Mouse (Mus musculus): ENCODE data around the gene Calm2.

Gene Calm2

DNA sequence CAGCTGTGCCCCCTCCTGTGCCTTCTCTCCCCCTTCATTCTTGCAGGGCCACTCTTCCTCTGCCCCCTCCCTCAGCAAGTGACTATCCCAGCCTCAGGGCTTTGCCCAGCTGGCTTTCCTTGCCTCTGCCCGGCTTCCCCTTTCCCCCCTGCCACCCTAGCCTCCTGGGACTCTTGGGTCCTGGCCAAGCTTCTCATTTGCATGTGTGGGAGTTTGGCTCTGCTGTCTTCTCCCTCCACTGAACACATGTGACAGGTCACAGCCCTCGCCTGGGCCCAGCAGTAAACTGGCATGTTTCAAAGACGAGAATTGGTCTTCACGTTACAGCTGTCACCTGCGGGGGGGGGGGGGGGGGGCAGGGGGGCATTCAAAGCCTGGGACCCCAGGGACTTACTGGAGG is 59.7 kb downstream of the Calm2 start:
- no peak for DNase-seq

DNA sequence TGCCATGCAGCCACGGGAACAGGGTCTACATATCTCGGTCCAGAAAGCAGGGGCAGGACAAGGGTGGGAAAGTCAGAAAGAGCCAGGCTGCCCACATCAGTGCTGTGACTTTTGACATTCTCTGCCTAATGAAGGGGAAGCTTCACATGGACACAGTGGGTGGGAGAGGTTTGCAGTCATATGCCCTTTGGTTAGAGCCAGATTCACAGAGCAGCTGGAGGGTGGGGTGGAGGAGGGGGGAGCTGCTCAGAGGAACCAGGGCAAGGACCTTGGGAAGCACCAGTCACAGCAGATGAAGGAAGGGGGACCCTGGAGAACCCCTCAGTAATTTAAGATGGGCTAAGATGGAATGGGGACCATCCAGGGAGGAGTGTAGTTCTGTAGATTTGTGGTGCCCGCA is 60.9 kb downstream of the Calm2 start:
- no peak for DNase-seq
